Comparison of ENCODE assay signal across 25 mouse cellular contexts in the genomic region with DNA sequence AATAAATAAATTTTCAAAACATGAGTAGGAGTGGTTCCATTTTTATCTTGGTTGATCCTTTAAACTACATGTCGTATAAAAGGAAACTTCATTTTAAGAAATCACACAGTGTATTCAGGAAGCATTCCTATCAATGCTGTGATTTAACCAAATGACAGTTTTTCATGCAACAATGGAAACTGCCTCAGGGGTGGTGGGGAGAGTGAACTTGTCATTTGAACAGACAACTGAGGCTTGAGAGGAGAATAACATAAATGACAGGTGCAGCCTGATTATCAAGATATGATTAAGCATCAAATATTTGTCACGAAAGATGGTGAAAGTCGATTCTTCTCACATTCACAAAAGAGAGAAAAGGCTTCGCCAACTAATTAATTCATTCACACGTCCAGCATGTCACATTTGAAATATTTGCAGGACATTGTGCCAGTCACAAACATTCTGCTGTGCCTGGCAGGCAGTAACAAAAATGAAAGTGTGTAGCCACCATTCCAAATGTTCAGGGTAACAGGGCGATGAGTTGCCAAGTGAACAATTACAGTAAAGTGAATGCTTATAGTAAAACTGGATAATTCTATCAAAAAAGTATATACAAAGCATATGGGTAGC. TPM values are rescaled to one million over a fixed set of nuclear protein-coding genes. Genes with fewer than 3 reads are reported as not detected.
DNase-seq lines count a peak whose midpoint lies in the region; ATAC-seq and TF ChIP-seq lines count a peak whose summit lies in the region.
"Had no signal": no experiment of that assay in that cellular context is flagged by ENCODE, and none has a peak within 500 bp of the region (broad histone marks: within the 10 kb centered on the region; RNA-seq: fewer than 3 reads in every experiment).

No protein-coding gene starts in this region.

- no peak overlapping the region for H3K4me2 ChIP-seq in forebrain, embryonic 15.5 days (replicated peaks)
- H3K4me2 ChIP-seq in forebrain, embryonic 11.5 days (ENCODE audit: low read depth, low read length, severe bottlenecking) = no peak overlapping the region
- H3K4me2 ChIP-seq in forebrain, postnatal 0 days (ENCODE audit: low read depth) = no peak overlapping the region
- H3K4me2 ChIP-seq: embryonic facial prominence, embryonic 13.5 days; heart, embryonic 12.5 days; heart, embryonic 15.5 days; hindbrain, embryonic 13.5 days; intestine, embryonic 15.5 days had no signal

- H3K9ac ChIP-seq in forebrain, embryonic 15.5 days (replicated peaks) = no peak overlapping the region
- no peak overlapping the region for H3K9ac ChIP-seq in forebrain, embryonic 11.5 days (ENCODE audit: low read length)
- no peak overlapping the region for H3K9ac ChIP-seq in forebrain, postnatal 0 days
- H3K9ac ChIP-seq: embryonic facial prominence, embryonic 13.5 days; heart, embryonic 12.5 days; heart, embryonic 15.5 days; hindbrain, embryonic 13.5 days; intestine, embryonic 15.5 days had no signal

- no peaks in the 10 kb centered on the region for H3K36me3 ChIP-seq in forebrain, embryonic 15.5 days
- no peaks in the 10 kb centered on the region for H3K36me3 ChIP-seq in forebrain, embryonic 11.5 days (ENCODE audit: control insufficient read depth, insufficient read depth, low read length)
- H3K36me3 ChIP-seq in forebrain, postnatal 0 days (ENCODE audit: insufficient read depth) = no peaks in the 10 kb centered on the region
- H3K36me3 ChIP-seq: embryonic facial prominence, embryonic 10.5 days; embryonic facial prominence, embryonic 13.5 days; heart, embryonic 12.5 days; heart, embryonic 15.5 days; hindbrain, embryonic 10.5 days; hindbrain, embryonic 13.5 days; intestine, embryonic 15.5 days had no signal

- H3K9me3 ChIP-seq in forebrain, embryonic 15.5 days = no peaks in the 10 kb centered on the region
- H3K9me3 ChIP-seq in forebrain, embryonic 11.5 days (ENCODE audit: control insufficient read depth, low read length) = no peaks in the 10 kb centered on the region
- no peaks in the 10 kb centered on the region for H3K9me3 ChIP-seq in forebrain, postnatal 0 days (ENCODE audit: low read length)
- H3K9me3 ChIP-seq: embryonic facial prominence, embryonic 10.5 days; embryonic facial prominence, embryonic 13.5 days; heart, embryonic 12.5 days; heart, embryonic 15.5 days; hindbrain, embryonic 10.5 days; hindbrain, embryonic 13.5 days; intestine, embryonic 15.5 days had no signal

- H3K4me1 ChIP-seq in forebrain, embryonic 15.5 days = peaks cover 15% of the 10 kb centered on the region
- no peaks in the 10 kb centered on the region for H3K4me1 ChIP-seq in forebrain, embryonic 11.5 days (replicated peaks; ENCODE audit: control insufficient read depth, insufficient read depth, low read length)
- no peaks in the 10 kb centered on the region for H3K4me1 ChIP-seq in forebrain, postnatal 0 days (ENCODE audit: insufficient read depth)
- H3K4me1 ChIP-seq: hindbrain, embryonic 10.5 days; hindbrain, embryonic 13.5 days had no signal

- no peak for TF ChIP-seq CTCF in forebrain, postnatal 0 days (IDR thresholded peaks at IDR 0.05; ENCODE audit: low read depth)

- DNase-seq in cerebellum, postnatal 10 days = peak; percentile 12 to 35
- no peak for DNase-seq in cerebellum, postnatal 36 days
- no peak for DNase-seq in forebrain, embryonic 11.5 days (ENCODE audit: low spot score)
- peak; percentile 68 for DNase-seq in Muller cell, postnatal 12 days (ENCODE audit: inconsistent ontology term)
- peak; percentile 59 for DNase-seq in forebrain, postnatal 0 days
- DNase-seq in frontal cortex, adult 2 months (ENCODE audit: extremely low spot score in 1 of 2, low spot score in 1 of 2) = no peak
- DNase-seq: adrenal gland, postnatal 10 days; cerebellum, adult 11-12 months; cerebellum, adult 8-10 months; gastrocnemius, postnatal 25 days; heart, adult 18-20 months; heart, postnatal 10 days; heart, postnatal 36 days; kidney, adult 11 months had no signal

- 53% methylated on average over 6 of the region's 6 CpGs for WGBS in forebrain, embryonic 15.5 days
- WGBS in forebrain, embryonic 11.5 days = 91% methylated on average over 6 of the region's 6 CpGs
- 43% methylated on average over 6 of the region's 6 CpGs for WGBS in forebrain, postnatal 0 days

- peak; percentile 86 for ATAC-seq in forebrain, embryonic 15.5 days (replicated peaks)
- ATAC-seq in forebrain, embryonic 11.5 days (replicated peaks; ENCODE audit: low FRiP score) = no peak
- ATAC-seq in forebrain, postnatal 0 days = peak; percentile 76
- ATAC-seq: hindbrain, embryonic 16.5 days; intestine, embryonic 15.5 days; Patski had no signal

- H3K27me3 ChIP-seq in forebrain, embryonic 15.5 days = no peaks in the 10 kb centered on the region
- H3K27me3 ChIP-seq in forebrain, embryonic 11.5 days (ENCODE audit: control insufficient read depth, insufficient read depth, low read length) = no peaks in the 10 kb centered on the region
- no peaks in the 10 kb centered on the region for H3K27me3 ChIP-seq in forebrain, postnatal 0 days (ENCODE audit: insufficient read depth, low read length)
- H3K27me3 ChIP-seq: embryonic facial prominence, embryonic 13.5 days; heart, embryonic 12.5 days; heart, embryonic 15.5 days; hindbrain, embryonic 13.5 days; intestine, embryonic 15.5 days; Patski had no signal

- H3K27ac ChIP-seq in forebrain, embryonic 15.5 days (replicated peaks) = peak overlapping the region; percentile 64
- H3K27ac ChIP-seq in forebrain, embryonic 11.5 days (ENCODE audit: low read depth, low read length) = no peak overlapping the region
- H3K27ac ChIP-seq in forebrain, postnatal 0 days (ENCODE audit: low read depth, low read length) = no peak overlapping the region
- H3K27ac ChIP-seq: embryonic facial prominence, embryonic 10.5 days; embryonic facial prominence, embryonic 13.5 days; heart, embryonic 15.5 days; hindbrain, embryonic 10.5 days; hindbrain, embryonic 13.5 days; intestine, embryonic 15.5 days had no signal

- H3K4me3 ChIP-seq in forebrain, embryonic 15.5 days = no peak overlapping the region
- no peak overlapping the region for H3K4me3 ChIP-seq in forebrain, embryonic 11.5 days (ENCODE audit: low read depth, low read length)
- no peak overlapping the region for H3K4me3 ChIP-seq in forebrain, postnatal 0 days (ENCODE audit: low read depth, low read length)
- H3K4me3 ChIP-seq: embryonic facial prominence, embryonic 10.5 days; embryonic facial prominence, embryonic 13.5 days; erythroblast, embryonic 14.5 days; heart, embryonic 12.5 days; heart, embryonic 15.5 days; hindbrain, embryonic 10.5 days; hindbrain, embryonic 13.5 days; intestine, embryonic 15.5 days had no signal

RNA-seq across cellular contexts. Expression of a gene that starts 18.0 kb away (rescaled TPM):
- polyA plus RNA-seq in forebrain, embryonic 15.5 days (2015; fragmentation: Nextera tagmentation; extraction: Ambion mirVana) = 0.05 and 0.06 TPM in 2 replicates
- 0.09 TPM in 1 of 2 replicates, not detected in the other for polyA plus RNA-seq in forebrain, embryonic 11.5 days (2014; fragmentation: Nextera tagmentation; extraction: Ambion mirVana)
- 0.15 and 0.33 TPM in 2 replicates for total RNA-seq in forebrain, postnatal 0 days (2014; rRNA removed)
- 0.01 TPM in 1 of 2 replicates, not detected in the other for polyA plus RNA-seq in forebrain, postnatal 0 days (2015; fragmentation: Nextera tagmentation; extraction: Ambion mirVana)
- polyA plus RNA-seq in frontal cortex, adult 2 months (2012; rRNA removed) = 0.17 and 0.20 TPM in 2 replicates
- total RNA-seq: heart, adult 18-20 months; heart, postnatal 36 days had no signal
- polyA plus RNA-seq: embryonic facial prominence, embryonic 13.5 days had no signal

Comparison
In these comparisons a context has a peak if more than half of its experiments do, and no peak if none do; other contexts are left out.
1. DNase-seq: peak in cerebellum, postnatal 10 days (2 of 2), Muller cell, postnatal 12 days (single experiment) and forebrain, postnatal 0 days (single experiment); none in cerebellum, postnatal 36 days (0 of 2), forebrain, embryonic 11.5 days (single experiment) and frontal cortex, adult 2 months (0 of 2).